Mouse (Mus musculus) kidney, postnatal 4 days (tissue): ENCODE results near the gene Abca14.

Source experiments
- DNase-seq, 2 experiments: peaks; one replicate each; pipeline ENCODE4 v3.0.0; 2021; ENCODE audit warnings: mixed read lengths in 2 of 2

Gene Abca14

GRCm38 (mm10) chr7:120203789-120204188 lies at the start of gene Abca14:
Abca14 (plus strand) TSS chr7:120203961.
- peak; percentile 91 to 92 for DNase-seq

- no peak for DNase-seq
Measured at GRCm38 (mm10) chr7:120156841-120157409, 46.8 kb upstream of the Abca14 start.

- DNase-seq, result no peak
Measured at GRCm38 (mm10) chr7:120157575-120158061, 46.1 kb upstream of the Abca14 start.

GRCm38 (mm10) chr7:120158121-120158613 lies 45.6 kb upstream of the Abca14 start:
- peak in 1 of 2 experiments; percentile 7 for DNase-seq

GRCm38 (mm10) chr7:120163581-120164251 lies 40.0 kb upstream of the Abca14 start:
- peak; percentile 34 to 50 for DNase-seq

GRCm38 (mm10) chr7:120172188-120172700 lies 31.5 kb upstream of the Abca14 start:
- no peak for DNase-seq

- DNase-seq, result peak; percentile 77 to 86
Measured at GRCm38 (mm10) chr7:120173603-120174244, 30.0 kb upstream of the Abca14 start, which contains the start of gene Anks4b. Anks4b (plus strand) TSS chr7:120173858.

GRCm38 (mm10) chr7:120174723-120175504 lies 28.8 kb upstream of the Abca14 start:
- DNase-seq, result no peak

- no peak for DNase-seq
Measured at GRCm38 (mm10) chr7:120177611-120178010, 26.1 kb upstream of the Abca14 start.

- no peak for DNase-seq
Measured at GRCm38 (mm10) chr7:120178935-120179334, 24.8 kb upstream of the Abca14 start.

GRCm38 (mm10) chr7:120180547-120180946 lies 23.2 kb upstream of the Abca14 start:
- no peak for DNase-seq

GRCm38 (mm10) chr7:120181401-120182230 lies 22.1 kb upstream of the Abca14 start:
- no peak for DNase-seq

- no peak for DNase-seq
Measured at GRCm38 (mm10) chr7:120182891-120183290, 20.9 kb upstream of the Abca14 start.

GRCm38 (mm10) chr7:120188946-120189345 lies 14.8 kb upstream of the Abca14 start:
- no peak for DNase-seq

GRCm38 (mm10) chr7:120189369-120190149 lies 14.2 kb upstream of the Abca14 start:
- peak; percentile 21 to 50 for DNase-seq

GRCm38 (mm10) chr7:120190150-120190665 lies 13.6 kb upstream of the Abca14 start:
- DNase-seq, result peak; percentile 38 to 68

- DNase-seq, result no peak
Measured at GRCm38 (mm10) chr7:120192207-120192606, 11.6 kb upstream of the Abca14 start.

- DNase-seq, result no peak
Measured at GRCm38 (mm10) chr7:120192816-120193215, 10.9 kb upstream of the Abca14 start.

GRCm38 (mm10) chr7:120195207-120195606 lies 8.6 kb upstream of the Abca14 start:
- no peak for DNase-seq

GRCm38 (mm10) chr7:120201231-120201744 lies 2.5 kb upstream of the Abca14 start:
- peak; percentile 40 to 53 for DNase-seq
